Mouse (Mus musculus) cerebellum, adult 18-20 months (tissue): ENCODE data around the gene Scamp3.

ENCODE experiments used
- DNase-seq, 2 experiments: peaks; one replicate each; pipeline ENCODE4 v3.0.0; 2021

The Scamp3 gene

GRCm38 (mm10) chr3:89227307-89228179 is 50.3 kb downstream of the Scamp3 start:
- peak; percentile 39 to 48 for DNase-seq

- peak; percentile 86 to 89 for DNase-seq
Measured at GRCm38 (mm10) chr3:89228180-89228549, 50.9 kb downstream of the Scamp3 start.

- no peak for DNase-seq
Measured at GRCm38 (mm10) chr3:89228836-89229235, 51.6 kb downstream of the Scamp3 start, which contains the start of gene Muc1. TSS of gene Muc1 (plus strand) at chr3:89229057.

GRCm38 (mm10) chr3:89229276-89229675 is 52.0 kb downstream of the Scamp3 start:
- no peak for DNase-seq

GRCm38 (mm10) chr3:89230561-89230960 is 53.3 kb downstream of the Scamp3 start:
- no peak for DNase-seq

- DNase-seq = no peak
Measured at GRCm38 (mm10) chr3:89231345-89231744, 54.1 kb downstream of the Scamp3 start.

- DNase-seq = no peak
Measured at GRCm38 (mm10) chr3:89231772-89232275, 54.6 kb downstream of the Scamp3 start.
